Comparison of ENCODE assay signal across 24 mouse cellular contexts in the genomic region with DNA sequence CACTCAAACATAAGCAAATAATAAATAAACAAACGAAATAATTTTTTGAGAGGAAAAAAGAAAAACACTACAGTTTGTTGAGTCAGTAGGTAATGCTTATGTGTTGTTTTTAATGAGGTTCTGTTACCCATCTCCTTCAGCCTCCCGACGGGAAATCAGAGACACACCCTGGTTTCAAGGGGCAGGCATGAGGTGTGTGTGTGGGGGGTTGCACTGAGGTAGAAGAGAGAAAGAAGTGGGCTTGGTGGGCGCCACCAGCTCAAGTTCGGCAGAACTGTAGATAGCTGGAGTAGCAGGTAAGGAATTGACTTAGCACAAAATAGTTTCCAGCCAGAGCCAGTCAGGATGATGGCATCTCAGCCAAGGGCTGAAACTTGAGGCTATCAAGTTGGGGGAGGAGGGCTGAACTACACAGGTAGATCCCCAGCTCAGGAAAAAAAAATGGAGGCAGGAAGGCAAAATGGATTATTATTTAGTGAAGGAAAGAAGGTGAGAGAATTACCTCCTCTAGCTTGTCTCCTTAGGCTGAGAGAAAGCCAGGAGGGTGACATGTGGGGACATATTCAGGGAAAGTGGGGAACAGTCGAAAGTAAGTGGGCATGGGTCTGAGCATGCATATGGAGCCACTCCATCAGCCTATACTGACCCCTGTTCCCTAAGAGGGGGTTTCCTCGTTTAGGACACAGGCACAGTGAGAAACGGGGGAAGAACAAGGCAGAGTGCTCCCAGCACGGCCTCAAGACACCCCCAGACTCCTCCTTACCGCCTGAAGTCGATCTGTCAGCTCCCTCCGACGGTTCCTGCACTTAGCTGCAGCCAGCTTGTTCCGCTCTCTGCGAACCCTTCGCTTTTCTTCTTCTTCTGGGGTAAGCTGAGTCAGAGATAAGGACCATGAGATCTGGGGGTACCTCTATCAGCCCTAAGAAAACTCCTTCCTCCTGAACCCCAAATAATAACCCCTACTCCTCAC. TPM values are rescaled to one million over a fixed set of nuclear protein-coding genes. Genes with fewer than 3 reads are reported as not detected.
"Had no signal": no experiment of that assay in that cellular context is flagged by ENCODE, and none has a peak within 500 bp of the region (broad histone marks: within the 10 kb centered on the region; RNA-seq: fewer than 3 reads in every experiment).

No protein-coding gene starts in this region.

- H3K9me3 ChIP-seq: kidney, embryonic 15.5 days; limb, embryonic 12.5 days; limb, embryonic 15.5 days; neural tube, embryonic 13.5 days had no signal

- H3K36me3 ChIP-seq: kidney, embryonic 15.5 days; limb, embryonic 12.5 days; limb, embryonic 15.5 days; neural tube, embryonic 13.5 days had no signal

- DNase-seq: kidney, adult 8-10 months; kidney, postnatal 36 days; left cerebral cortex, postnatal 4 days; liver, postnatal 0 days; lung, embryonic 14.5 days; midbrain, embryonic 14.5 days; retina, postnatal 1 day; right cerebral cortex, postnatal 25 days; spleen, adult 18-20 months; thymus, adult 2 months; thymus, postnatal 14 days; thymus, postnatal 4 days had no signal

- ATAC-seq: liver, postnatal 0 days; lung, postnatal 0 days had no signal

- H3K9ac ChIP-seq: limb, embryonic 12.5 days; limb, embryonic 15.5 days; liver, embryonic 14.5 days; liver, postnatal 0 days; lung, embryonic 14.5 days had no signal

- H3K27ac ChIP-seq: kidney, embryonic 15.5 days; limb, embryonic 12.5 days; limb, embryonic 15.5 days; liver, embryonic 14.5 days; macrophage; neural tube, embryonic 13.5 days; stomach, postnatal 0 days had no signal

RNA-seq across cellular contexts. Expression of gene Fosb, which starts 3.8 kb away (rescaled TPM):
- polyA plus RNA-seq: lung, embryonic 14.5 days; midbrain, embryonic 14.5 days had no signal

RNA-seq across cellular contexts. Expression of gene Rtn2, which starts 23.7 kb away (rescaled TPM):
- total RNA-seq: megakaryocyte-erythroid progenitor cell, adult 5-6 weeks; neutrophil, adult 5-6 weeks had no signal

RNA-seq across cellular contexts. Expression of gene Ppm1n, which starts 26.2 kb away (rescaled TPM):
- total RNA-seq: megakaryocyte-erythroid progenitor cell, adult 5-6 weeks; neutrophil, adult 5-6 weeks had no signal
- polyA plus RNA-seq: limb, embryonic 12.5 days; liver, embryonic 11.5 days; liver, postnatal 0 days; lung, embryonic 14.5 days; lung, postnatal 0 days; macrophage; stomach, embryonic 14.5 days had no signal
